Mouse (Mus musculus) thymus, adult 18-20 months (tissue): Measurements from ENCODE around the gene 3830406C13Rik.

Experiments used
- DNase-seq, 2 experiments: peaks; one replicate each; pipeline ENCODE4 v3.0.0; 2022; ENCODE audit warnings: mixed read lengths in 2 of 2

3830406C13Rik gene

GRCm38 (mm10) chr14:12343451-12343941, 59.5 kb downstream of the 3830406C13Rik start:
- no peak for DNase-seq

DNA sequence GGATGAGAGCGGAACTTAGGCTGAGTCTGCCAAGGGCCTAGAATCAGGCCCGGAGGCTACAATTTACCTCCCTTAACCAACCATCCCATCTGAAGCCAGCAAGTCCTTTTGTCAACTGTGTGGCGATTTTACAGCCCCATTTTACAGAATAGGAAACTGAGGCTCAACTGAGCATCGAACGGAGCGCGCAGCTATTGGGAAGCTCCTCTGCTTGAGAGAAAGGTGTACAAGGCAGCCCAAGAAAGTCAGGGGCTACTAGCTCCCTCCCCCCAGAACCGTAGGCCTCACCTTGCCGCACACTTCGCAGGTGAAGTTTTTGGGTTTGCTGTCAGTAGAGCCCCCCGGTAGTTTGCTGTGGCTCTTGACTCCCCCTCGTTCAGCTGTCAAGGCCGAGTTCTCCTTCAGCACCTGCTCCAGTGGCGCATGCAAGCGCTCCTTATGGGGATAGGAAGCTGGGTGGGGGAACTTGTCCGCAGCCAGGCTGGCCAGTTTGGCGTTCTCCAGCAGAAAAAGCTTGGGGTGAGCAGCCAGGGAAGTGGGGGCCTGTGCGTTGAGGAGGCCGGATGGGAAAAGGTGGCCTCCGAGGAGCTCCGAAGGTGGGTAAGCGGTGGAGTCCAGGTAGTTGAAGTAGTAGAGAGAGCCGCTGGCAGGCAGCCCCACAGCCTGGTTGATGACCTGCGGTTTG, 60.2 kb downstream of the 3830406C13Rik start:
- no peak for DNase-seq

GRCm38 (mm10) chr14:12344746-12345240, 60.8 kb downstream of the 3830406C13Rik start:
- DNase-seq, result no peak

- no peak for DNase-seq
Observed at GRCm38 (mm10) chr14:12345241-12345921, 61.4 kb downstream of the 3830406C13Rik start.

GRCm38 (mm10) chr14:12346011-12346864, 62.3 kb downstream of the 3830406C13Rik start:
- DNase-seq, result no peak

- no peak for DNase-seq
Observed at GRCm38 (mm10) chr14:12346865-12347600, 63.1 kb downstream of the 3830406C13Rik start.

DNA sequence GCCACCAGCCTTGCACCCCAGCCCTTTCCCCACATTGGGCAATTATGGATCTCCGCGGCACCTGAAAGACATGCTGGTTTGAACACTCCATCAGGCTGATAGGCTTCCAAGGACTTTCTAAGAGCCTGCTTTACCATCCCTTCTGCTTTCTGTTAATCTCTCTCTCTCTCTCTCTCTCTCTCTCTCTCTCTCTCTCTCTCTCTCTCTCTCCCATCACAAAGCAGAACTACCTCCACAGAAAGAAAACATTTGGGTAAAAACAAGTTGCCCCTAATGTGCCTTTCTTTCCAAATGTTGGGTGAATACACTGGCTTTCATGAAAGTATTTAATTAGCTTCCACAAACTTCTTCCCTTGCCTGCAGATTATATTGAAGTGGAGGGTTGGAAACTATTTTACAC, 64.1 kb downstream of the 3830406C13Rik start, which contains the start of gene Fezf2:
Gene Fezf2, minus strand, starts transcription at position 101 of the 400 bp plus-strand sequence.
- no peak for DNase-seq

- DNase-seq, result no peak
Observed at GRCm38 (mm10) chr14:12349334-12350090, 65.5 kb downstream of the 3830406C13Rik start.

DNA sequence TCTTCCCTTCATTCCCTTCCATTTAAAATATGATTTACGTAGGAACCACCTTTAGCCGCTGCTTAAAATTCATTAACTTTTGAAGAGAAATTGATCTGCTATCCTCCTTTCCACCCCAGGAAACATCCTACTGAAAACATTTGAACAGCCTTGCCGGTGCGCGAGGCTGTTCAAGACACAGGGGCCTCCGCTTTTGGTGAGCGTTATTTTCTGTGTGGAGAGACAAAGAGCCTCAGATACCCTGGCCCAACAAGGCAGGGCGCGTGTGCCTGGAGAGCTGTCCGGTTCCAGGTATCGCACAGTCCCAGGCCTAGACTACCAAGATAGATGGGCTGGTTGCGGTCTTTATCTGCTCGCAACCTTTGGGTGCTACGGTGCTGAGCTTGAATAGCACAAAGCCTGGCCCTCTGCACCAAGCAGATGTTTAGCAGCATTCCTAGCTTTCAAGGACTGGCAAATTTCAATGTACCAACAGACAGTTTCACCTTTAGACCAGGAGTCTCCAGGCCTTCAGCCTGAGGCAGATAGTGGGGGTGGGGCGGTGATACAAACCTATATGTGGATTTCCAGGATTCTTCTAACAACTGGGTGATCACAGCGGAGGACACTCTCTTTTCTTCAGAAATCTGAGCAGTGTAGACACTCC, 66.4 kb downstream of the 3830406C13Rik start:
- DNase-seq, result no peak
